Mouse (Mus musculus) liver (tissue): Measurements from ENCODE around the gene Rtn3.
"Not testable (repeated sequence)": the region's sequence is repeated elsewhere in the genome, so short reads cannot be mapped to it uniquely, and the experiment has no call there.

ENCODE experiments used
- DNase-seq: peaks from one replicate; pipeline ENCODE4 v3.0.0-alpha.2; 2020; ENCODE audit warnings: mixed read lengths

Gene Rtn3

DNA sequence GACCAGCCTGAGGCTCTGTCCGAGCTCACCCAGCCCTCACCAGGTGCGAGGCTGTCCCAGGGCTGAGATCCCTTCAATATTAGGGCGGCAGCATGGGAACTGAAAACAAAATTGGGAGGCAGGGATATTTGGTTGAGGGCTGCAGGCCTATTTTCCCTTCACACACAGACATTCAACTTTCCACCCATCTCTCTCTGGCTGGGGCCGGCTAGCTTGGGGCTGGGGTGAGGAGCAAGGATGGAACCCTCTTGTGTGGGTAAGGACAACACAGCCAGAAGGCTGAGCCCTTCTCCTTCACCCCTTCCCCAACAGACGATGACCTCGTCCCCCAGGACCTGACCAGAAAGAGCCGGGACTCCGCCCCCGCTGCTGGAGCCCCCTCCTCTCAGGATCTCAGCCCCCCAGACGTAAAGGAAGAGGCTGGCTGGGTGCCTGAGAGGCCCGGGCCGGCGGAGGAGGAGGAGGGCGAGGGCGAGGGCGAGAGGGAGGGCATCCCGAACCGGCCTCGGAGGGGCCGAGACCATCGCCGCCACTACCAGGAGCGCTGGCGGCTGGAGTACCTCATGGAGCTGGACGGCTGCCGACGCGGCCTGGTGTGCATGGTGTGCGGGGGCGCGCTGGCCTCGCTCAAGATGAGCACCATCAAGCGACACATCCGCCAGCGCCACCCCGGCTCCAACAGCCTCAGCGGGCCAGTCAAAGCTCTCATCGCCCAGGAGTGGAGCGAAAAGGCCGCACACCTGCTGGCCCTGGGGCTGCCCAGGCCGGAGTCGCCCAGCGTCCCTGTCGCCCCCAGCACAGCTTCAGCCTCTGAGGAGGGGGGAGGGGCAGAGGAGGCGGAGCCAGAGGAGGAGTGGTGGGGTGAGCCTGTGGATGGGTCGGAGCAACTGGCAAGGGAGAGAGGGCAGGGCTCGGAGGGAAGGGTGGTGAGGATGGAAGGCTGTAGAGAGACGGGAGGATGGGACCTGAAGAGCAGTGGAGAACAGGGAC is 61.2 kb downstream of the Rtn3 start:
- DNase-seq, result peak; percentile 55

DNA sequence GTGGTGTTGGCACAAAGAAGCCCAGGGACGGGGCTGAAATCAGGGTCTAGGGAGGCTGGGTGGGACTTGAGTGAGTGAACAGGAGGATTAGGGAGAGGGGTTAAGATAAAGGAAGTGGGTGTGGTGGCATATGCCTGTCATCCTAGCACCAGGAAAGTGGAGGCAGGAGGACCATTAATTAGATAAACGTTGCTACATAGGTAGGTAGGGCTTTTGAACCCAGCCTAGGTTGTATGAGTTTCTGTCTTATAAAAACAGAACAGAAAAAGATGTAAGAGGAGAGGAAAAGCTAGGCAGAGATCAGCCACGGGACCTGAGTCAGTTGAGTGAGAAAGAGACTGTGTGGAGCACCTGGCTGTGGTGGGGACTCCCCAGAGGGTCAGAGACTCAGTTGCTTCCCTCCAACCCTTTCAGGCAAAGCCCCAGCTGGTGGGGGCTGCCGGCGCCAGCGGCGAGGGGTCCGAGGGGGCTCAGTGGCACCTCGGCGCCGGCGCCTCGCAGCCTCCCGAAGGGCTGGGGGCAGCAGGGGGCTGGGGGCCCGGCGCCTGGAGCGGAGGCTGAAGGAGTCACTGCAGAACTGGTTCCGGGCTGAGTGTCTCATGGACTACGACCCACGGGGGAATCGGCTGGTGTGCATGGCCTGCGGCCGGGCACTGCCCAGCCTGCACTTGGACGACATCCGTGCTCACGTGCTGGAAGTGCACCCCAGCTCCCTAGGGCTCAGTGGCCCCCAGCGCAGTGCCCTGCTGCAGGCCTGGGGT is 62.1 kb downstream of the Rtn3 start:
- DNase-seq, result no peak

- no peak for DNase-seq
Observed at GRCm38 (mm10) chr19:7420108-7420507, 63.0 kb downstream of the Rtn3 start.

DNA sequence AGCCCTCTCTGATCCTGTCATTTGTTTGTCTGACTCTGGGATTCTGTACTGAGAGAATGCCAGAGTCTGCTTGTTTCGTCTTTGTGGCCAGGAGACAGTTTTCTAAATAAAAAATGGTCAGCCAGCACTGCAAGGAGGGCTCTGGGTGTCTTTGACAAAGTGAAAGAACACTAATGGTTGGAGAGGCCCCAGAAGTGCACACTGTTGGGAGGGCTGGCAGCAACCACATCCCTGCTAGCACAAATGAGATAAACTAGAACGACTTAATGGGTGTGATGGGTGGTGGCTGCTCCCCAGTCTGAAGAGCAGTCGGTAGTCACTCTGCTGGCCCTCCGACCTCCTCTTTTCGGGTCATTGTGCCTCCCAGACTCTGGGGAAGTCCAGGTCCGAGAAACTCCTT is 63.9 kb downstream of the Rtn3 start:
- peak; percentile 48 for DNase-seq

DNA sequence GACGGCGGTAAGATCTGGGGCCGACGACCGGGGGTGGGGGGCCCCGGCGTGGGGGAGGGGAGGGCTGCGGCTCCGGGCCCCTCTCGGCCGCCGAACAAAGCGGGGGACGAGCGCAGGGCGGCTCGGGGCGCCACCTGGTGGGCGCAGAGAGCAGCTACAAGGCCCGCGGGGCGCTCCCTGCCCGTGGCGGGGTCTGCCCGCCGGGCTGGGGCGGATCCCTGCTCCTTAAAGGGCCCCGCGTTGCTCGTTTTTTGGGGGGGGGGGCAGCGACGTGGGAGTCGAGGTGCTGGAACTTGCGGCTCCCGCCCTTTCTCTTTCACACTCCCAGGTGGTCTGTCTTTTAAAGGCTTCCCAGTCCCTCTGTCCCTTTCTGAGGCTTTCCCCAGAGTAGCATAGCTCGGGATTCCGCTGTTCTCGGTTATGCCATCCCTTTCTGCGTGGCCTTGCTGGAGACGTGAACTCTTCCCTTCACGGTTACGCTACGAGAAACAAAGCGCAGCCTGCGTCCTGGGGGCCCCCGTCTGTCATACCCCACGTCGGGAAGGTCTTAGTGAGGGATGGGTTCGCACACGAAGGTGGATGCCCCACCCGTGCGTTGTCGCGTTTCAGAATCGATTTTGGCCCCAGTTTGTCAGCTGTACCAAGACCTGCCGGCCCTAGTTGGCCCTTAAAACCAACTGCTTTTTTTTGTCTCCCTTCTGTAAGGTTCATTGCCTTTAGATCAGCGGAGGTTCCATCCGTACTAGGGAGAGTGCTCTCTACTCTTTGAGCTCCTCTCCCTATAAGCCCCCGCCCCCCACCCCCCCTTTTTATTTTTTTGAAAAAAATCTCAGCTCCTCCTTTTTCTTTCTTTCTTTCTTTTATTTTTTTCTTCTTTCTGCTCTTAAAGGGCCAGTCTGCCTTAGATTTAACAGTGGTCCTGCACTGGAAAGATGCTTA is 64.9 kb downstream of the Rtn3 start:
- peak; percentile 78 for DNase-seq

- DNase-seq, result peak; percentile 81
Observed at GRCm38 (mm10) chr19:7416834-7417735, 66.0 kb downstream of the Rtn3 start, which contains the start of gene 2700081O15Rik. 2700081O15Rik (plus strand) TSS chr19:7417625.

- no peak for DNase-seq
Observed at GRCm38 (mm10) chr19:7415916-7416833, 66.9 kb downstream of the Rtn3 start.

- DNase-seq, result no peak
Observed at GRCm38 (mm10) chr19:7412361-7412760, 70.7 kb downstream of the Rtn3 start.

GRCm38 (mm10) chr19:7404623-7405229 is 78.4 kb downstream of the Rtn3 start:
- no peak for DNase-seq

GRCm38 (mm10) chr19:7400635-7401034 is 82.4 kb downstream of the Rtn3 start:
- DNase-seq, result no peak

- not testable (repeated sequence) for DNase-seq
Observed at GRCm38 (mm10) chr19:7398898-7399297, 84.2 kb downstream of the Rtn3 start.

DNA sequence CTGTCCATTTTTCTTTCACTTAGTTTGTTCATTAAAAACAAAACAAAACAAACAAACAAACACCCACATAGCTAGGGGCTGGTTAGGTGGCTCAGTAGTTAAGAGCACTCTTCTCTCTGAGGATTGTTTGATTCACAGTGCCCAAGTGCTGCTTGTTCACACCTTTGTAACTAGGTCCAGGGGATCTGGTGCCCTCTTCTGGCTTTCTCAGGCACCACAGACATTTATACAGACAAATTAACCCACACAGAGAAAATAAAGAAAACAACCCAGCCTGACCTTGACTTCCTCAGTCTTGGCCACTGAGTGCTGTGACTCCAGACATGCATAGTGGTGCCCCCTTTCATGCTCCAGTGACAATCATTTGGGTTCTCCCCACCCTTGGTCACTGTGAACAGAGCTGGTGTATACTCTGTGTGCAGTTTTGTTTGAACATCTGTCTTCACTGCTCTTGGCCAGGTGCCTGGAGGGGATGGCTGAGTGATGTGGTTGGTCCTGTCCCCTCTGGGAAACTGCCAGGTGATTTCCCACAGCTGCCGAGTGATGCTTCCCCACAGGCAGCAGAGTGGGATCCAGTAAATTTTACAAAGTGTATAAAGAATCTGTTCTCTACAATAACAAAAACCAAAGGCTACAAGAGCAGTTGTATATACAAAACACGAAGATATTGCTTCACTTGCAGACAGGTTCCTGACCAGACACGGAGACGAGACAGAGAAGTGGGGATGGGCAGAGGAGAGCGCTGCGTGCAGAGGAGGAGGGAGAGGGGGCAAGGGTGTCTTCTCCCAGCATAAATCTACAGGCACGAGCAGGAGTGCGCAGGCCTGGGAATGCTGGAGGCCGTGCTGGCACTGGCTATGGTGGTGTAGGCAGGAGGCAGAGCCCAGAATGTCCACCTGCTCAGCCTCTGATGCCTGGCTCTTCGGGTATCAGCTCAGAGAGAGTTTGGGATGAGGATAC is 85.9 kb downstream of the Rtn3 start:
- peak; percentile 25 for DNase-seq

DNA sequence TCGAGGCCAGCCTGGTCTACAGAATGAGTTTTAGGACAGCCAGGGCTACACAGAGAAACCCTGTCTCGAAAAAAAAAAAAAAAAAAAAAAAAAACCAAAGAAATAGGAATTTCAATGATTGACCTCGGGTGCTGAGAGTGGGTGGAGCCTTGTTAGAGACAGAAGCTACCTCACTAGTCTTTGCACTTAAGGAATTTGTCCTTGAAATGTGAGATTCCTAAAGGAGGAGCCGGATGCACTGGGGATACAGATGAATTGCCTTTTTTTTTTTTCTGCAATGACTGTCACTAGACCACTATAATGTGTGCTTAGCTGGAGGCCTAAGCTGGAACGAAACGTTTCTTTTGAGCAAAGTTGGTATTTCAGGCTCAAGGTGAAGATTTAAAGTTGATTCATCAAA is 94.6 kb downstream of the Rtn3 start:
- no peak for DNase-seq

DNA sequence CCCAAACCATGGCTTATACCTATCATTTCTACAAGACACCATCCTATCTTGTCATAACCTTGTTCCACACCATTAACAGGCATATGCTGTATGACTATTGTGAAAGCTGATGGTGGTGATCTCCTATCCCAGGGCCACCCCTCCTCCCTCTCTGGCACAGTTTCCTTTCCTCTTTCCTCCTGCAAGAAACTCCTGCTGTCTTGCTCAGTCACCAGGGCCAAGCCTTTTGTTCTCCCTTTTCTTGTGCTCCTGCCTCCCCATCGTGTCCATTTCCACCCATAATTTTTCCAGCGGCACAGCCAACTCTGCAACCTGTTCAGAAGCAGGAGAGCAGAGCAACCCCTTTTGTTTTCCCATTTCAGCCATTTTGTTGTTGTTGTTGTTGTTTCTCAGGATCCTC is 97.0 kb downstream of the Rtn3 start:
- no peak for DNase-seq

DNA sequence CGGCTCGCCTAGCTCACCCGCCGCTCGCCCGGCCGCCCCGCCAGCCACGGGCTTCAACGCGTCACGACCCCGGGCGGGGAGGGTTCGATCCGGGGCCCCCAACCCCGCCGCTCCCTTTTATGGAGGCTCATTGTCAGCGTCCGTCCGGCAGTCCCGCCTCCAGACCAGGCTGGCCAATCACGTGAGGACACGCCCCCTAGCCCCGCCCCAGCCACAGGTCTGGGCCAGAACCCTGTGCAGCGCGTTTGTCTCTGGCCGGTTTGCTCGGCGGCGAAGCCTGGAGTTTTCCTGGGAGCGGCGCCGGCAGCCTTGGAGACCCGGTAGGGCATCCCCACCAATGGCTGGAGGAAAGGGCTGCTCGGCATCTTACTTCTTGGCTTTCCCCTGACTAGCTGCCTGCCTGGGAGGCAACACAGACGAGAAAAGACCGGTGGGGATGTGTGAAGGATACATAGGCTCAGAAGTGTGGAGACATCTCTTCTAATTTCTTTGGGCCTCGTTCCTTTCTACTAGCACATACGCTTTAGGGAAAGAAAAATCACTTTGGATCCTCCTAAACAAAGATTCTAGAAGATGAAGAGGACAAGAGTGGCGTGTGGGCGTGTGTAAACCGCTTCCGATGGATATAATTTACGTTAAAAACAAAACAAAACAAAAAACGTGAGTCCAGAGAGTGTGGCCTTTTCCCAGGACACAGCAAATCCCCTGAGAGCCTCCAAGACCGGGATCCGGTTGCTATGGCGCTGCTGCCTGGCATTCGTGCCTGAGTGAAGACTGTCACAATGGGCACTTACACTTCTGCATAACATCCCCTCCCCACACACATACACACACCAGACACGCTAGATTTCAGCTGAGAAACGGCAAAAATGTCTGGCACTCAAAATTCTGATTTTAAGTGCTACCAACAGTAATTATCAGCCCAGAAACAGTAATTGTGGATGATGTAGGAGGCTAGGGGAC is 99.9 kb downstream of the Rtn3 start, which contains the start of gene Spindoc:
Spindoc (minus strand) TSS at position 92 of the 963 bp plus-strand sequence.
- DNase-seq, result peak; percentile 99

DNA sequence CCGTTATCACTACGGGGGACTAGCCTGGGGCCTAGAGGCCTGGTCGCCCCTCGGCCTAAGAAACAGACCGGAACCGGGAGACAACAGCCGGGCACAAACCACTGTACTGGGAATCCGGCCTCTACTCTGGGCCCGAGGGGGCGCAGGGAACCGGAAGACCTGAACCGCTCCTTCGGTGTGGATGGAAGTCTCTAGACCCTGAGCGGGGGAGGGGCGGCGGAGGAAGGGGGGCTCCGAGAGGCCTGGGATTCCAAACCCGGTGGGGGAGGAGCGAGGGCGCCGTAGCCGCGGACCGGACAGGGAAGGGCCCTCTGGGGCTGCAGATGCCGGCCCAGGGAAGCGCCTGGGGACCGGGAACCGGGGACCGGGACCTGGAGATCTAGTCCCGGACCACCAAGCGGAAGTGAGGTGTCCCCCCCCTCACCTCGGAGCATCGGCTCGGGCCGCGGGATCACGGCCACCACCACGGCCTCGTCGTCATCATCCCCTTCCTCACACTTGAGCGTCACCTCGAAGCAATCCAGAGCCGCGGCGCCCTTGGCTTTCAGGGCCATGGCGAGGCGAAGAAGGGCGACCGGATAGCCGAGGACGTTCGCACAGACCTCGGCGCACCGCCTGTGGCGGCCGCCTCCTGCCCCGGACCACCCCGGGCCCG is 100.7 kb downstream of the Rtn3 start:
- DNase-seq, result peak; percentile 65

DNA sequence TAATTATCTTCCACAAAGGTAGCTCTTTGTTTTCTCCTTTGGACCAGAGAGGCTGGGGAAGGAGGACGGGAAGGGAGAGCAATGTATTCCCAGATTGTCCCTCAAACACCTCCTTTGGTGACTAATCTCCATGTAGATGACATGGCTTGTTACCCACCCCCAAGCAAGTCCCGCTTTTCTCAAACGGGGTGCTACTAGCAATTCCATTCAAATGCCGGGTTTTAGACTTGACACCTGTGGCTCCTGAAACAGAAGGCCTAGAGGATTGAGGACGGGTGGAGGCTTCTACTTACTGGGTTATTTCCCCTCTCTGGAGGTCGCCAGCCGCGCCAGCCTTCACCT is 101.2 kb downstream of the Rtn3 start:
- DNase-seq, result no peak
